Mouse (Mus musculus) neural tube, embryonic 12.5 days (tissue): ENCODE measurements around the gene Gpbp1l1. TPM values are rescaled to one million over a fixed set of nuclear protein-coding genes. Genes with fewer than 3 reads are reported as not detected.

Experiments used
- polyA plus RNA-seq: library from polyadenylated mRNA; unstranded; fragments of >200 nt; fragmentation: Nextera tagmentation; extraction: Ambion mirVana; gene quantifications from 2 replicates; pipeline ENCODE4 v1.2.1, GENCODE M21; 2016

Gpbp1l1 gene
- polyA plus RNA-seq, 1 experiment from 2014 or later: 19.5 TPM

Other genes with a start within 250 kb of the Gpbp1l1 start
- gene Mast2, start 93.5 kb upstream of the Gpbp1l1 start, polyA plus RNA-seq: 28.3 and 34.5 TPM in 2 replicates
- gene Ipp, start 50.1 kb upstream of the Gpbp1l1 start, polyA plus RNA-seq: 13.2 and 14.7 TPM in 2 replicates
- gene Tmem69, start 1.7 kb upstream of the Gpbp1l1 start, polyA plus RNA-seq: 28.4 and 30.2 TPM in 2 replicates
- 3.5 and 3.8 TPM in 2 replicates for gene Ccdc17, start 39.0 kb downstream of the Gpbp1l1 start, polyA plus RNA-seq
- 172 and 173 TPM in 2 replicates for gene Nasp, start 70.3 kb downstream of the Gpbp1l1 start, polyA plus RNA-seq
- gene Akr1a1, start 94.0 kb downstream of the Gpbp1l1 start, polyA plus RNA-seq: 583 and 599 TPM in 2 replicates
- gene Prdx1, start 127.9 kb downstream of the Gpbp1l1 start, polyA plus RNA-seq: 660 and 722 TPM in 2 replicates
- 28.0 and 30.9 TPM in 2 replicates for gene Mmachc, start 150.7 kb downstream of the Gpbp1l1 start, polyA plus RNA-seq
- 22.0 and 23.5 TPM in 2 replicates for gene Ccdc163, start 150.9 kb downstream of the Gpbp1l1 start, polyA plus RNA-seq
- 6.4 and 6.5 TPM in 2 replicates for gene Tesk2, start 163.3 kb downstream of the Gpbp1l1 start, polyA plus RNA-seq
- gene Toe1, start 250.0 kb downstream of the Gpbp1l1 start, polyA plus RNA-seq: 31.3 and 32.0 TPM in 2 replicates